ENCODE assay signal across 23 mouse cellular contexts in genomic region chr12:88468691-88469090, GRCm38 (mm10).
DNase-seq lines count a peak whose midpoint lies in the region; ATAC-seq lines count a peak whose summit lies in the region.
"Had no signal": no experiment of that assay in that cellular context is flagged by ENCODE, and none has a peak within 500 bp of the region (broad histone marks: within the 10 kb centered on the region; RNA-seq: fewer than 3 reads in every experiment).

No protein-coding gene starts in this region.

- peak; percentile 54; the same call in 1 of the 2 replicates for ATAC-seq in cerebellum, adult (ENCODE audit: insufficient number of reproducible peaks, low FRiP score, low TSS enrichment)
- ATAC-seq: activated CD4-positive, CD25-positive, alpha-beta regulatory T cell, adult 4 months; forebrain, embryonic 13.5 days; forebrain, embryonic 16.5 days; hindbrain, embryonic 16.5 days; intestine, embryonic 15.5 days had no signal

- intact Hi-C loops in heart, postnatal 25 days (cut with DNase I) = no loop called here

- H3K9me3 ChIP-seq in hindbrain, embryonic 10.5 days = no peaks in the 10 kb centered on the region
- H3K9me3 ChIP-seq: forebrain, embryonic 10.5 days; forebrain, embryonic 13.5 days; heart, embryonic 10.5 days; heart, embryonic 13.5 days; hindbrain, embryonic 13.5 days; intestine, embryonic 15.5 days had no signal

- 57% methylated on average over 6 of the region's 6 CpGs for WGBS in hindbrain, embryonic 10.5 days

- H3K36me3 ChIP-seq in hindbrain, embryonic 10.5 days = no peaks in the 10 kb centered on the region
- H3K36me3 ChIP-seq: forebrain, embryonic 10.5 days; heart, embryonic 10.5 days; heart, embryonic 13.5 days; hindbrain, embryonic 13.5 days; intestine, embryonic 15.5 days had no signal

- no peak for DNase-seq in cerebellum, adult 18-20 months
- peak; percentile 11 for DNase-seq in cerebellum, adult 9-11 months
- no peak for DNase-seq in cerebellum, adult 11 months
- DNase-seq in heart, adult 11 months = peak; percentile 85
- DNase-seq in heart, postnatal 25 days (ENCODE audit: low spot score) = no peak
- peak; percentile 43 for DNase-seq in brain, adult 2 months (ENCODE audit: low read depth, low spot score)
- no peak for DNase-seq in hindbrain, embryonic 10.5 days (ENCODE audit: low spot score)
- DNase-seq: adrenal gland, adult 8-10 months; adrenal gland, postnatal 36 days; gastrocnemius, postnatal 25 days; heart, adult 2 months; kidney, adult 11 months; kidney, adult 8-10 months had no signal

- no peak overlapping the region for H3K27ac ChIP-seq in hindbrain, embryonic 10.5 days
- H3K27ac ChIP-seq: forebrain, embryonic 10.5 days; forebrain, embryonic 13.5 days; heart, adult 2 months; heart, embryonic 10.5 days; heart, embryonic 13.5 days; hindbrain, embryonic 13.5 days; intestine, embryonic 15.5 days had no signal

- H3K4me3 ChIP-seq in hindbrain, embryonic 10.5 days = no peak overlapping the region
- H3K4me3 ChIP-seq: forebrain, embryonic 10.5 days; forebrain, embryonic 13.5 days; heart, adult 2 months; heart, embryonic 10.5 days; heart, embryonic 13.5 days; hindbrain, embryonic 13.5 days; intestine, embryonic 15.5 days had no signal

- H3K4me1 ChIP-seq in hindbrain, embryonic 10.5 days (replicated peaks) = no peaks in the 10 kb centered on the region
- H3K4me1 ChIP-seq: forebrain, embryonic 10.5 days; forebrain, embryonic 13.5 days; heart, embryonic 10.5 days; intestine, embryonic 15.5 days had no signal

- H3K27me3 ChIP-seq in hindbrain, embryonic 10.5 days (ENCODE audit: insufficient read depth, poor library complexity, severe bottlenecking) = no peaks in the 10 kb centered on the region
- H3K27me3 ChIP-seq: forebrain, embryonic 13.5 days; heart, embryonic 13.5 days; hindbrain, embryonic 13.5 days; intestine, embryonic 15.5 days had no signal

Comparison
In these comparisons a context has a peak if more than half of its experiments do, and no peak if none do; other contexts are left out.
1. DNase-seq: peak in cerebellum, adult 9-11 months (single experiment), heart, adult 11 months (single experiment) and brain, adult 2 months (single experiment); none in cerebellum, adult 18-20 months (0 of 2), cerebellum, adult 11 months (single experiment), heart, postnatal 25 days (single experiment) and hindbrain, embryonic 10.5 days (single experiment).